Mouse (Mus musculus): ENCODE results near the gene Hist1h1c. TPM values are rescaled to one million over a fixed set of nuclear protein-coding genes. Genes with fewer than 3 reads are reported as not detected.
A peak's percentile ranks its signal among the peaks of the same experiment; 100 is the strongest.
"Not testable (repeated sequence)": the region's sequence is repeated elsewhere in the genome, so short reads cannot be mapped to it uniquely, and the experiment has no call there.

Hist1h1c gene
- polyA plus RNA-seq, 1 experiment from 2014 or later, result 28.3 TPM

DNA sequence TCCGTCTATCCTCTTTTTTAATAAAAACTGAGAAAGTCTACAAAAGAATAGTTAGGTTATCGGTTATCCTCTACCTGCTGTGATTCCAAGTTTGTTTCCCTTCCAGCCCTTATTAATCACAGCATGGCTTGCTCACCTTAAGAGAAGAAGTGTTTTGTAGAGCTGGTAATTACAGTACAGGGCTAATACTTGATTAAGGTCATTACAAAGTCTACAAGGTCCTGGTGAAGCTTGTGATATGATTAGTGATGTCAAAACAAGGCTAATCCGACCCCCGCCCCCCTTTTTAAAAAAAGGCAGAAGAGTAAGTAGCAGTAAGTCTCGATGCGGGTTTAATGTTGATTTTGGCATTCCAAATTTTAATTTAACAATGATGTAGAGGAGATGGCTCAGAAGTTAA lies 39.6 kb upstream of the Hist1h1c start:
- ATAC-seq (ENCODE audit: low FRiP score, low TSS enrichment), result no peak
- Histone ChIP-seq H3K36me3 (ENCODE audit: insufficient read depth, low read length) (no peaks in the 10 kb centered on the region), H3K4me3 (ENCODE audit: low read length) (no peak overlapping the region), H3K27ac (ENCODE audit: low read length) (peak overlapping the region; percentile 91), H3K9me3 (ENCODE audit: low read length) (no peaks in the 10 kb centered on the region), H3K4me2 (replicated peaks; ENCODE audit: low read depth, low read length) (peak overlapping the region; percentile 45; the same call in 1 of the 2 replicates), H3K9ac (replicated peaks; ENCODE audit: low read length) (no peak overlapping the region), H3K27me3 (ENCODE audit: insufficient read depth, low read length) (no peaks in the 10 kb centered on the region), H3K4me1 (ENCODE audit: insufficient read depth, low read length) (peaks cover 15% of the 10 kb centered on the region; the same call in 1 of the 2 replicates)
- WGBS, result 74% methylated on average over 6 of the region's 6 CpGs

- ATAC-seq (ENCODE audit: low FRiP score, low TSS enrichment), result no peak
- no peak overlapping the region for H3K9ac ChIP-seq (replicated peaks; ENCODE audit: low read length)
- WGBS, result 66% methylated on average over 3 of the region's 3 CpGs
- peaks cover 15% of the 10 kb centered on the region; the same call in 1 of the 2 replicates for H3K4me1 ChIP-seq (ENCODE audit: insufficient read depth, low read length)
- no peak overlapping the region for H3K4me3 ChIP-seq (ENCODE audit: low read length)
- H3K27ac ChIP-seq (ENCODE audit: low read length), result no peak overlapping the region
- no peak overlapping the region for H3K4me2 ChIP-seq (replicated peaks; ENCODE audit: low read depth, low read length)
- no peaks in the 10 kb centered on the region for H3K36me3 ChIP-seq (ENCODE audit: insufficient read depth, low read length)
- no peaks in the 10 kb centered on the region for H3K27me3 ChIP-seq (ENCODE audit: insufficient read depth, low read length)
- no peaks in the 10 kb centered on the region for H3K9me3 ChIP-seq (ENCODE audit: low read length)
Observed at GRCm38 (mm10) chr13:23699767-23700166, 38.8 kb upstream of the Hist1h1c start.

GRCm38 (mm10) chr13:23700786-23701520 lies 37.7 kb upstream of the Hist1h1c start:
- Histone ChIP-seq H3K27ac (ENCODE audit: low read length) (no peak overlapping the region), H3K27me3 (ENCODE audit: insufficient read depth, low read length) (no peaks in the 10 kb centered on the region), H3K36me3 (ENCODE audit: insufficient read depth, low read length) (no peaks in the 10 kb centered on the region), H3K4me2 (replicated peaks; ENCODE audit: low read depth, low read length) (no peak overlapping the region), H3K9ac (replicated peaks; ENCODE audit: low read length) (no peak overlapping the region), H3K9me3 (ENCODE audit: low read length) (no peaks in the 10 kb centered on the region), H3K4me3 (ENCODE audit: low read length) (no peak overlapping the region), H3K4me1 (ENCODE audit: insufficient read depth, low read length) (peaks cover 12% of the 10 kb centered on the region; the same call in 1 of the 2 replicates)
- peak; percentile 62 for ATAC-seq (ENCODE audit: low FRiP score, low TSS enrichment)
- 27% methylated on average over 8 of the region's 8 CpGs for WGBS

GRCm38 (mm10) chr13:23702220-23702619 lies 36.4 kb upstream of the Hist1h1c start:
- Histone ChIP-seq H3K36me3 (ENCODE audit: insufficient read depth, low read length) (no peaks in the 10 kb centered on the region), H3K4me2 (replicated peaks; ENCODE audit: low read depth, low read length) (no peak overlapping the region), H3K4me1 (ENCODE audit: insufficient read depth, low read length) (0 out of 2 replicates have a peak, but pooled peaks cover 9% of the 10 kb centered on the region), H3K4me3 (ENCODE audit: low read length) (no peak overlapping the region), H3K9ac (replicated peaks; ENCODE audit: low read length) (no peak overlapping the region), H3K9me3 (ENCODE audit: low read length) (no peaks in the 10 kb centered on the region), H3K27ac (ENCODE audit: low read length) (no peak overlapping the region), H3K27me3 (ENCODE audit: insufficient read depth, low read length) (no peaks in the 10 kb centered on the region)
- no peak for ATAC-seq (ENCODE audit: low FRiP score, low TSS enrichment)
- WGBS, result 73% methylated on average over 4 of the region's 4 CpGs

GRCm38 (mm10) chr13:23702801-23703200 lies 35.8 kb upstream of the Hist1h1c start:
- H3K4me3 ChIP-seq (ENCODE audit: low read length); H3K27ac ChIP-seq (ENCODE audit: low read length); H3K36me3 ChIP-seq (ENCODE audit: insufficient read depth, low read length); H3K4me1 ChIP-seq (ENCODE audit: insufficient read depth, low read length); H3K9ac ChIP-seq (replicated peaks; ENCODE audit: low read length); H3K9me3 ChIP-seq (ENCODE audit: low read length); ATAC-seq (ENCODE audit: low FRiP score, low TSS enrichment); H3K27me3 ChIP-seq (ENCODE audit: insufficient read depth, low read length); H3K4me2 ChIP-seq (replicated peaks; ENCODE audit: low read depth, low read length): not testable (repeated sequence)
- 82% methylated on average over 2 of the region's 2 CpGs for WGBS

DNA sequence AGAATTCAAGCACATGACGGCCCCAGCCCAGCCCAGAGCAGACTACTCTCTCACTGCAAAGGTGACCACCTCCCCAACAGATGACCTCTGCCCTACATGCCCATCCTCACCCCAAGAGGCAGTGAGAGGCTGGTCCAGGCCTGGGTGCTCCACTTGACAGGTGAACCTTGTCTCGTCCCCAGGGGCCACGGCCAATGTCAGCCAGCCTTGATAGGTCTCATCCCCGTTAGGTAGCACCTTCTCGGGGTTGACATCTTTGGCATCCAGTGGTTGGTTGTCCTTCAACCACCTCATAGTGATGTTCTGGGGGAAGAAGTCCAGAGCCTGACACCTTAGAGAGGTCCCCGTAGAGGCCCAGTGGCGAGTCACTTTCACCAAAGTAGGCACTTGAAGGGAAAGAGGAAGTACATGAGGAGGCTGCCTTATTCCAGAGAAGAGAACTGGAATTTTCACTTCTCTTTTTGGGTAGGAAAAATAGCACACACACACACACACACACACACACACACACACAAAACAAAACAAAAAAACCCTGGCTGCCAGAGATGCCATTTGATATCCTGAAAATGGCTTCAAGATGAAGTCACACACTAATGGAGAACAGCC lies 32.8 kb upstream of the Hist1h1c start:
- H3K27ac ChIP-seq (ENCODE audit: low read length), result no peak overlapping the region
- H3K27me3 ChIP-seq (ENCODE audit: insufficient read depth, low read length), result no peaks in the 10 kb centered on the region
- no peak overlapping the region for H3K9ac ChIP-seq (replicated peaks; ENCODE audit: low read length)
- no peak overlapping the region for H3K4me2 ChIP-seq (replicated peaks; ENCODE audit: low read depth, low read length)
- no peak for ATAC-seq (ENCODE audit: low FRiP score, low TSS enrichment)
- no peaks in the 10 kb centered on the region for H3K9me3 ChIP-seq (ENCODE audit: low read length)
- 90% methylated on average over 7 of the region's 7 CpGs for WGBS
- no peaks in the 10 kb centered on the region for H3K36me3 ChIP-seq (ENCODE audit: insufficient read depth, low read length)
- H3K4me1 ChIP-seq (ENCODE audit: insufficient read depth, low read length), result peaks cover 8% of the 10 kb centered on the region; the same call in 1 of the 2 replicates
- no peak overlapping the region for H3K4me3 ChIP-seq (ENCODE audit: low read length)

- Histone ChIP-seq H3K4me1 (ENCODE audit: insufficient read depth, low read length) (peaks cover 7% of the 10 kb centered on the region; the same call in 1 of the 2 replicates), H3K36me3 (ENCODE audit: insufficient read depth, low read length) (no peaks in the 10 kb centered on the region), H3K27ac (ENCODE audit: low read length) (no peak overlapping the region), H3K4me3 (ENCODE audit: low read length) (no peak overlapping the region), H3K9me3 (ENCODE audit: low read length) (no peaks in the 10 kb centered on the region), H3K4me2 (replicated peaks; ENCODE audit: low read depth, low read length) (no peak overlapping the region), H3K27me3 (ENCODE audit: insufficient read depth, low read length) (no peaks in the 10 kb centered on the region), H3K9ac (replicated peaks; ENCODE audit: low read length) (no peak overlapping the region)
- ATAC-seq (ENCODE audit: low FRiP score, low TSS enrichment), result no peak
- 92% methylated on average over 12 of the region's 12 CpGs for WGBS
Observed at GRCm38 (mm10) chr13:23706771-23707170, 31.8 kb upstream of the Hist1h1c start.

DNA sequence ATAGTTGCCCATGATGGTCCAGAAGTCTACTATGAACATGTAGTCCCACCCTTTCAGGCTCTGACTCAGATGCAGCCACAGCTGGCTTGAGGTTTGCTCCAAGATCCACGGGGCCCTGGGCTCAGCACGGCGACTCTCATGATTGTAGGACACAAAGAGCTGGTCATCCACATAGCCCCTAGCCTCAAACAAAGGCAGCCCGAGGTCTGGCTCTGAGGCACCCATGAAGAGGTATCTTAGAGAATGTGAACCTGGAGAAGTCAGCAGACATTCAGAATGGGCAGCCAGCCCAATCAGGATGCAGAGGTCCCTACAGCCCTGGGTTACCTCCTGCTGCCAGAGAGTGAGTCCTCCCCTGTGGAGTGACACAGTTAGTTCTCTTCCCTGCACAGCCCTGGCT lies 30.6 kb upstream of the Hist1h1c start:
- ATAC-seq (ENCODE audit: low FRiP score, low TSS enrichment), result no peak
- H3K4me2 ChIP-seq (replicated peaks; ENCODE audit: low read depth, low read length), result no peak overlapping the region
- 88% methylated on average over 4 of the region's 4 CpGs for WGBS
- no peak overlapping the region for H3K27ac ChIP-seq (ENCODE audit: low read length)
- no peaks in the 10 kb centered on the region for H3K27me3 ChIP-seq (ENCODE audit: insufficient read depth, low read length)
- no peaks in the 10 kb centered on the region for H3K9me3 ChIP-seq (ENCODE audit: low read length)
- H3K9ac ChIP-seq (replicated peaks; ENCODE audit: low read length), result no peak overlapping the region
- H3K36me3 ChIP-seq (ENCODE audit: insufficient read depth, low read length), result no peaks in the 10 kb centered on the region
- H3K4me3 ChIP-seq (ENCODE audit: low read length), result no peak overlapping the region
- H3K4me1 ChIP-seq (ENCODE audit: insufficient read depth, low read length), result peaks cover 7% of the 10 kb centered on the region; the same call in 1 of the 2 replicates

DNA sequence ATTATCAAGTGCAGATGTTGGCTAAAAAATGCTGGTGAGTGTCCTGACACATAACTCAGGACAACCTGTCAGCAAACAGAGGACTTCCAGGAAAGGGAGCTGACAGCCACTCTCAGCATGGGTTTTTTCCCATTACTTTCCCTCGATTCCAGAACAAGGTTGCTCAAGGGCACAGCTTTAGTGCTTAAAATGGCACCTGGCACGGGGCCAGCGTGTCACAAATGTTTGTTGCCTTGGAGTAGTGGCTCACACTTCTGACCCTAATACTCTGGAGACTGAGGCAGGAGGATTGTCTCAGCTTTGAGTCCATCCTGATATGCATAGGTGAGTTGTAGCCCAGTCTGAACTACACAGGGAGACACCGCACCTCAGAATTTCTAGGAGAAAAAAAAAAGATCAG lies 30.0 kb upstream of the Hist1h1c start:
- 74% methylated on average over 4 of the region's 4 CpGs for WGBS
- H3K36me3 ChIP-seq (ENCODE audit: insufficient read depth, low read length), result no peaks in the 10 kb centered on the region
- H3K4me3 ChIP-seq (ENCODE audit: low read length), result no peak overlapping the region
- H3K27me3 ChIP-seq (ENCODE audit: insufficient read depth, low read length), result no peaks in the 10 kb centered on the region
- no peak overlapping the region for H3K4me2 ChIP-seq (replicated peaks; ENCODE audit: low read depth, low read length)
- H3K27ac ChIP-seq (ENCODE audit: low read length), result no peak overlapping the region
- no peak overlapping the region for H3K9ac ChIP-seq (replicated peaks; ENCODE audit: low read length)
- no peak for ATAC-seq (ENCODE audit: low FRiP score, low TSS enrichment)
- H3K9me3 ChIP-seq (ENCODE audit: low read length), result no peaks in the 10 kb centered on the region
- H3K4me1 ChIP-seq (ENCODE audit: insufficient read depth, low read length), result peaks cover 7% of the 10 kb centered on the region; the same call in 1 of the 2 replicates
